Mouse (Mus musculus) cerebellum, postnatal 10 days (tissue): ENCODE measurements around the gene Rpusd2.
"Not testable (repeated sequence)": the region's sequence is repeated elsewhere in the genome, so short reads cannot be mapped to it uniquely, and the experiment has no call there.

Experiments used
- DNase-seq, 2 experiments: peaks; one replicate each; pipeline ENCODE4 v3.0.0; 2021; ENCODE audit warnings: mixed read lengths in 2 of 2

The Rpusd2 gene

GRCm38 (mm10) chr2:119034656-119035396 is at the start of gene Rpusd2:
Gene Rpusd2, plus strand, starts transcription at chr2:119034790.
- DNase-seq: peak; percentile 96 to 97

- no peak for DNase-seq
Measured at GRCm38 (mm10) chr2:118995490-118995889, 39.1 kb upstream of the Rpusd2 start.

GRCm38 (mm10) chr2:118995919-118996797 is 38.4 kb upstream of the Rpusd2 start:
- no peak for DNase-seq

- DNase-seq: no peak
Measured at GRCm38 (mm10) chr2:118996798-118997105, 37.8 kb upstream of the Rpusd2 start.

- DNase-seq: no peak
Measured at GRCm38 (mm10) chr2:118998115-118998866, 36.3 kb upstream of the Rpusd2 start.

- no peak for DNase-seq
Measured at GRCm38 (mm10) chr2:118999025-118999639, 35.5 kb upstream of the Rpusd2 start.

- peak; percentile 75 to 79 for DNase-seq
Measured at GRCm38 (mm10) chr2:119006886-119007285, 27.7 kb upstream of the Rpusd2 start.

- DNase-seq: no peak
Measured at GRCm38 (mm10) chr2:119009376-119009775, 25.2 kb upstream of the Rpusd2 start.

- no peak for DNase-seq
Measured at GRCm38 (mm10) chr2:119014989-119015388, 19.6 kb upstream of the Rpusd2 start.

GRCm38 (mm10) chr2:119015604-119016180 is 18.9 kb upstream of the Rpusd2 start:
- peak; percentile 68 to 79 for DNase-seq

GRCm38 (mm10) chr2:119016312-119016711 is 18.3 kb upstream of the Rpusd2 start:
- DNase-seq: not testable (repeated sequence)

GRCm38 (mm10) chr2:119017647-119018046 is 16.9 kb upstream of the Rpusd2 start:
- no peak for DNase-seq

GRCm38 (mm10) chr2:119018391-119019122 is 16.0 kb upstream of the Rpusd2 start:
- peak; percentile 28 to 36 for DNase-seq

- DNase-seq: peak; percentile 67 to 75
Measured at GRCm38 (mm10) chr2:119019131-119019530, 15.5 kb upstream of the Rpusd2 start.

- peak; percentile 43 to 49 for DNase-seq
Measured at GRCm38 (mm10) chr2:119019538-119019937, 15.1 kb upstream of the Rpusd2 start.

- no peak for DNase-seq
Measured at GRCm38 (mm10) chr2:119023154-119023660, 11.4 kb upstream of the Rpusd2 start.

GRCm38 (mm10) chr2:119024536-119025238 is 9.9 kb upstream of the Rpusd2 start:
- DNase-seq: no peak

GRCm38 (mm10) chr2:119025239-119025616 is 9.4 kb upstream of the Rpusd2 start:
- DNase-seq: no peak

GRCm38 (mm10) chr2:119026951-119027350 is 7.6 kb upstream of the Rpusd2 start:
- DNase-seq: no peak

GRCm38 (mm10) chr2:119028941-119029551 is 5.5 kb upstream of the Rpusd2 start, which contains the start of gene Ccdc32:
Gene Ccdc32, minus strand, starts transcription at chr2:119029393.
- DNase-seq: peak; percentile 95 to 96
